Mouse (Mus musculus): Measurements from ENCODE around the gene Tppp.
"Not testable (repeated sequence)": the region's sequence is repeated elsewhere in the genome, so short reads cannot be mapped to it uniquely, and the experiment has no call there.

The Tppp gene

DNA sequence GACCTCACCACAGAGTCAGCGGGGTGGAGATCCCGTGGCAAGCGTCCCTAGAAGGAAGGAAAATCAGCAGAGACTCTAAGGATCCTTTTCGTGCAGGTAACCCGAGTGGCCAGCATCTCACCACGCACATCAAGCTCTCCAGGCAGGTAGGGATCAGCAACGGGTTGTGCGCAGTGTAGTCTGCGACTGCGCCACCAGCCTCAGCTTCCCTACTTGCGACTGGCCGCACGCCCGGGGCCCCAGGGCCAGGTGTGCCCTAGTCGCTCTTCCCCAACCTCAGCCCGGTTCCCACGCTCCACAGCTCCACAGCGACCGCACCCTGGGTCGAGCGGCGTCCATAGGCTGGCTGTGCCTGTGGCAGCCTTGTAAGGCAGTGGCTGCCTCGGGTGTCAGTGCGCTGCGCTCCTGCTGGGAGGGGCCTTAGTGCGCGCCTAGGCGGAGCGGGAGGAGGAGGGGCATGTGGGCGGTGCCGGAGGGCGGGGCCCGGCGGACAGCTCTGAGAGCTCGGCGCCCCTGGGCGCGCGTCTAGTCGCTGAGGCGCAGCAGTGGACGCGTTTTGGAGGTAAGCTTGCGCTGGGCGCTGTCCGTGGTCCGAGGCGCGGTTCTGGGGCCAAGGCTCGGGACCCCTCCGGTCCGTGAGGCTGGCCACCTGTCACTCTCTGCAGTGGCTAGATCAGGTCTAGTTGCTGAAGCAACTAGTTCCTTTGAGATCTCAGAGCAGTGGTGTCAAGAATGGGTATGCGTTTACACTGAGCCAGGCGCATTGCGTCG is at the start of gene Tppp:
Gene Tppp, plus strand, starts transcription at position 460 of the 771 bp plus-strand sequence.
- DNase-seq (ENCODE audit: low spot score in 2 of 2): peak; percentile 91

GRCm38 (mm10) chr13:73960117-73960652 is 49.0 kb upstream of the Tppp start:
- DNase-seq (ENCODE audit: low spot score in 2 of 2): no peak

DNA sequence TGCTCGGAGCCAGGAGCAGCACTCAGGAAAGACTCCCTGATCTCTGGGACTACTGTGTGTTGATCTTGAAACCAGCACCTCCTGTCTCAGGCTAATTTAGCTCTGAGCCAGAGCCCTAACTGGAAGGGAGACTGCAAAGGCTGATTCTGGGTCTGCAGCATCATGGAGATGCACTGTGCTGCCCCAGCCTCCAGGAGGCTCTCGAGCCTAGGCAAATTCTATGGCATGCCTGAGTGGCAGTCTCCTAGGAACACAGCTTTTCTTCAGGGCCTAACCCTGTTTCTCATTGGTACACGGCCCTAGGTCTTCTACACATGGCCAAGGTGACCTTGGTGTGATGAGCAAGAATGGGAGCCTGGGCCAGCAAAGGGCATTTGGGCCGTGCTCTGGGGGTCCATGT is 48.0 kb upstream of the Tppp start:
- DNase-seq (ENCODE audit: low spot score in 2 of 2): no peak

DNA sequence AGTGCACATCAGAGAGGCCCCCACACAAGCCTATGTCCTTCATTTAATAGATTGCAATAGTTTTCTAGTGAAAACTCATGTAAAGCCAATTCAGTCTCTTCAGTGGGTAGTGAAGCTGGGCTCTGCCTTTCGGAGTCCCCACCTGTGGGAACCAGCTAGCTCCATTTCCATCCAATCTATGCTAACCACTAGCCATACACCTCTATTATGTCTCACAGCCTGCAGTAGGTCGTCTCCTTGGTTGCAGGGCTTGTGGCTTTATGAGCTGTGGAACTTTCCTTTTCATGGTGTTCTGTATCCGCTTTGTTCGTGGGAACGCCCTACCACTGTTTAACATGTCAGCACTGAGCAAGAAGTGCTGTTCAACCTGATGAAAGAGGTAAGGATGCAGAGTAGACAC is 45.7 kb upstream of the Tppp start, which contains the start of gene Zdhhc11:
Gene Zdhhc11, plus strand, starts transcription at position 301 of the 400 bp plus-strand sequence.
- no peak for DNase-seq (ENCODE audit: low spot score in 2 of 2)

GRCm38 (mm10) chr13:73970545-73971448 is 38.4 kb upstream of the Tppp start:
- peak in 1 of 2 experiments; percentile 44 for DNase-seq (ENCODE audit: low spot score in 2 of 2)

GRCm38 (mm10) chr13:73974523-73974922 is 34.7 kb upstream of the Tppp start:
- DNase-seq (ENCODE audit: low spot score in 2 of 2): no peak

DNA sequence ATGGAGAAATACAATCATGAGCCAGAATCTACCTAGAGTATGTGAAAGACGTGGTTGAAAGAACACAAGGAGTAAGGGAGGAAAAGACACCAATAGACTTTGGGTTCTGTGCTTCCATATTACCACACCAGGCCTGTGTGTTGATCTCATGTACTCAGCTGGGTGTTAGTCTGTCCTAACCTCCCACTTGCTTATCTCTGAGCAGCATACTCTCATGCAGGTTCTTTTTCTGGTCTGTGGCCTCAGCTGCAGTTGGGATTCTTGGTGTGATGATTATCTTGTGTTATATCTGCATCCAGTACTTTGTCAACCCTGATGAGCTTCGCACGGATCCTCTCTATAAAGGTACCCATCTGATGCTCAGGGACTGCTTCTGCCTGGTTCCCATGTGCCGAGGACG is 32.3 kb upstream of the Tppp start:
- no peak for DNase-seq (ENCODE audit: low spot score in 2 of 2)

- DNase-seq (ENCODE audit: low spot score in 2 of 2): no peak
Measured at GRCm38 (mm10) chr13:73990325-73990724, 18.9 kb upstream of the Tppp start.

DNA sequence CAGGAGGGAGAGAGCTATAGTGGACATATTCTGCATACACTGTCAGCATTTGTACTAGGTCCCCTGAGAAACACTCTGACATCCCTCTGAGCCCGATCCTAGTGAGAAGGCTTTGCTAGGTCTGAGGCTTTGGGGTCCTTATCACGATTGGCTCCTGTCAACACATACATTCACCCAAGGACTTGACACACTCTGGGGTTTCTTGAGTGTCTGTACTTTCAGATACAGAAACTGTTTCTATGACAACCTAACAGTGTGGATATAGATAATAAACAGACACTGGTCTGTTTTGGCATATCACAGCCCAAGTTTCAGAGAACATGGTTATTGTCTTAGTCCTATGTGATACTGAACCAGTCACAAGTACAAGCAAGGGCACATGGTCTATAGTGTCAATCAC is 18.4 kb upstream of the Tppp start:
- DNase-seq (ENCODE audit: low spot score in 2 of 2): no peak

DNA sequence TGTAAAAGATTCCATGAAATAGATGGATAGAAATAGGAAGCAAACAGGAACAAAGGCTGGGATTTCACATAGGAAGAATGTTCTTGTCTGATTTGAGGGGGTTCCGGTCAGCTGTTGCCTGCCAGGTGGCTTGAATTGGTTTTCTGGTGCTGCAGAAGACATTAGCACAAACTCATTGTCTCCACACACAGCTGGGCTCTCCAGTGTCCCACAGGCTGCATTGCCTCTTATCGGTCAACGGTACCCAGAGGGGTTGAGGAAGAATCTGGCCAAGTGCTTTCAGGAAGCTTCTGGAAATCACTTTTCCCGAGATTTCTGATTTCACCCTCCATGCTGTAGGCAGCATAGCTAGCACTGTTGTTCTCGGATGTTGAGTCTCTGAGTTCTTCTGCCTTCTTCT is 17.9 kb upstream of the Tppp start:
- no peak for DNase-seq (ENCODE audit: low spot score in 2 of 2)

GRCm38 (mm10) chr13:73996456-73996855 is 12.8 kb upstream of the Tppp start:
- DNase-seq (ENCODE audit: low spot score in 2 of 2): no peak

GRCm38 (mm10) chr13:74000519-74000918 is 8.7 kb upstream of the Tppp start:
- DNase-seq (ENCODE audit: low spot score in 2 of 2): no peak

GRCm38 (mm10) chr13:74000961-74001360 is 8.2 kb upstream of the Tppp start:
- no peak for DNase-seq (ENCODE audit: low spot score in 2 of 2)

GRCm38 (mm10) chr13:74001492-74001891 is 7.7 kb upstream of the Tppp start:
- no peak for DNase-seq (ENCODE audit: low spot score in 2 of 2)

DNA sequence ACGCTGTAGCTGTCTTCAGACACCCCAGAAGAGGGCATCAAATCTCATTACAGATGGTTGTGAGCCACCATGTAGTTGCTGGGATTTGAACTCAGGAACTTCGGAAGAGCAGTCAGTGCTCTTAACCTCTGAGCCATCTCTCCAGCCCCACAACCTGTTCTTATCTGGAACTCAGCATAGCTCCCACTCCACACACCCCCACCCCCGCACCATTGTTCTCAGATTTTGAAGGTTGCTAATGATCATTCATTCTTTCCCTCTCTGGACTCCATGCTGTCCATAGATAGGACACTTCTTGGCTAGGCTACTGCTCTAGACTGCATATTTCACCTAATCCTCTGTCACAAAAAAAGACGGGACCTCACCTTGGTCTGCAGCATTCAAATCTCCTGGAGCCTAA is 2.3 kb upstream of the Tppp start:
- not testable (repeated sequence) for DNase-seq (ENCODE audit: low spot score in 2 of 2)

DNA sequence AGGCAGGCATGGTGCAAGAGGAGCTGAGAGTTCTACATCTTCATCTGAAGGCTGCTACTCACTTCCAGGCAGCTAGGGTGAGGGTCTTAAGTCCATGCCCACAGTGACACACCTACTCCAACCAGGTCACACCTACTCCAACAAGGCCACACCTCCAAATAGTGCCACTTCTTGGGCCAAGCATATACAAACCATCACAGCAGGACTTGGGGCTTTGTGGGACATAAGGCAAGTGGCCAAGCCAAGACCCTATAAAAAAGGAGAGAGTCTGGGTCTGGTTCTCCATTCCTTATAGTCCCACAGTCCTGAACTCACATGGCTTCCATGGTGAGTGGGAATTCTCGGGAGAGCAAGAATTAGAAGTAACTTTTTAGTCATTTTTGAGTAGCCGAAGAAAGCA is 991 bp upstream of the Tppp start:
- DNase-seq (ENCODE audit: low spot score in 2 of 2): not testable (repeated sequence)

DNA sequence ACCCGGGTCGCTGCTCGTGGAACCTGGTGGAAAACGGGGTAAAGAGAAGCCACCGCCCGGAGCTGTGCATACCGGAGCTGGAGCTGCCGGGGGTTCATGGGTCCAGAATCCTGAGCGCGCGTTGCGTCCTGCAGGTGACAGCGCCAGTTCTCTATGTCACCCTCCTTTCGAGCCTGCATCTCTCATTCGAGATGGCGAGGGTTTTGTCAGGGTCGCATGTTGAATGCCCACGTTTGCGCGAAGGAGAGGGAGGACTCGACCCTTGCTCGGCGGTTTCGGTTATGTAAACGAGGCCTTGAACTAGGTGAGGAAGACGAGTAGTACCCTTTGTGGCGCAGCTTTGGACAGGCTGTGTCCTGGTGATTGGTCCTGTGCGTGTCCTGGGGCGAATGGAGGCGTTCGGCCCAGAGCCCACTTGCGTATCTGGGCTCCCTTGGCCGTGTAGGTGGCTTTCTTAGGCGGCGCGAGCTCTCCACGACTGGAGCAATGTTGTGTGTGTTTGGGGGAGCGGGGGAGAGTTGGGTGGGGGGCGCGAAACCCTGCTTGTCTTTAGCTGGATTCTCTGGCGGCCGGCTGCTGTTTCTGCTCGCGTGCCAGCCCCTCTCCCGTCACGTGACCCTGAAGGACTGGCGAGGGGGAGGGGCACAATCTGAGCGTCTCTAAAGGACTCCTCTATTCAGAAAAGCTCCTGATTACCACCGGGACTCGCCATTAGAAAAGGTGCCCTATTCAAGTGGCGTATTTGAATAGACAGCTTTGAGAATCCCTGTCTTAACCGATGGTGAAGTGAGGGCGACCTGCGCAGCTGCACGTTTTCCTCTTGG is 796 bp downstream of the Tppp start:
- peak; percentile 80 for DNase-seq (ENCODE audit: low spot score in 2 of 2)

- DNase-seq (ENCODE audit: low spot score in 2 of 2): peak; percentile 44 to 48
Measured at GRCm38 (mm10) chr13:74010678-74011077, 1.5 kb downstream of the Tppp start.

DNA sequence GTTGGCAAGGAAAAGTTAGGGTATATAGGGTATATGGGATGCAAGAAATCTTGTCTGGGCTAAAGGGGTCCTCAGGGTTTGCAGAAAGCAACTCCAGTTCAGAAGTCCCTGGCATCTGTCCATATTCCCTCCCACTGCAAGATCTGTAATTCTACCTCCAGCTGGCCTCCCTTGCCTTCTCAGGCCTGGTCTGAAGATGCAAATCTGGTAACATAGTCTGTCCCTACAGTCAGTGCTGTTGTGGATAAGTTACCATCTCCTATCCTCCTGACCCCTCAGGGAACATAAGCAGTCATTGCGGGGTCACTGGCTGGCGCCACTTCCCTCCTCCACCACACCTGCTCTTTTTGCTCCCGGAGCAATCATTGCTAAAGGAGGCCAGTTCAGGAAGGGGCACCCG is 6.7 kb downstream of the Tppp start:
- no peak for DNase-seq (ENCODE audit: low spot score in 2 of 2)

GRCm38 (mm10) chr13:74017426-74017825 is 8.2 kb downstream of the Tppp start:
- DNase-seq (ENCODE audit: low spot score in 2 of 2): no peak

DNA sequence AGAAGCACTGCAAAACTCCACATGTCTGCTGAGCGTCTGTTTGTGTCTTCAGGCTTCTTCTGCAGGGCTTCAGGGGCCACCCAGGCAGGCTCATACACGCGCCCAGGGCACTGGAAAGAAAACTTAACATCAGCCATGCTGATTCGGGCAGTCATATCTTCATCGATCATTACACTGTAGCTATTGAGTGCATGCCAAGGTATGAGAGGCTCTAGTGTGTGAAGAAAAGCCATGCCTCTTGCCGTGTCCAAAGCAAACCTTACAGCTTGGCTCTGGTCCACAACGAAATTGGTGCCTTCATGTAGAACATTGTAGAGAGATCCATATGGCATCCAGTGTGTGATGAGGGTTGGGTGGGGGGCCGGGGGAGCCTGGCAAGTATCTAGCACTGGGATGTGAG is 9.8 kb downstream of the Tppp start:
- not testable (repeated sequence) for DNase-seq (ENCODE audit: low spot score in 2 of 2)
